Mouse (Mus musculus): Measurements from ENCODE around the gene Met. TPM values are rescaled to one million over a fixed set of nuclear protein-coding genes. Genes with fewer than 3 reads are reported as not detected.

Met gene
- total RNA-seq, 2 experiments from 2014 or later, result 12.1 to 17.8 TPM

- intact Hi-C loops (cut with DNase I), result no loop called here
- DNase-seq (ENCODE audit: low spot score in 2 of 2), result peak in 1 of 2 experiments; percentile 55
Observed at GRCm38 (mm10) chr6:17542383-17542782, 78.8 kb downstream of the Met start.

DNA sequence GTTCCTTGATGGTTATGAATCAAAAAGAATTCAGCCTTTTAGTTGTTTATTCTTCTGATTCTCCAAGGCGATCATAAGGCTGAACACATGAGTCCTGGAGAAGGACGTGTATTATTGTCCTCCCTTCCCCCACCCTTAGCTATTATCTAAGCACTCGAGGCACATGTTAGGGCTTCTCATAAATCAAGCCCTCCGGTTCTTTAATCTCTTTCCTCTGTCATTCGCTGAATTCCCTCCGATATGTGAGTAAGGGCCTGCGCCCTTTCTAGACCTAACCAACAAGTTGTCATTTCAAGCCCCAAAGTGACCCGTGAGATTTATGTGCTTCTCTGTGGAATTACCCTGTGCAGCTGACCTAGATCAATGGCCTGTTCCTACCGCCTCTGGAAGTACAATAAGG, 81.9 kb downstream of the Met start:
- intact Hi-C loops (cut with DNase I), result no loop called here
- no peak for DNase-seq (ENCODE audit: low spot score in 2 of 2)

- DNase-seq (ENCODE audit: low spot score in 2 of 2), result no peak
- intact Hi-C loops (cut with DNase I), result no loop called here
Observed at GRCm38 (mm10) chr6:17546341-17546740, 82.7 kb downstream of the Met start.

- intact Hi-C loops (cut with DNase I), result no loop called here
- DNase-seq (ENCODE audit: low spot score in 2 of 2), result no peak
Observed at GRCm38 (mm10) chr6:17546825-17547224, 83.2 kb downstream of the Met start.

DNA sequence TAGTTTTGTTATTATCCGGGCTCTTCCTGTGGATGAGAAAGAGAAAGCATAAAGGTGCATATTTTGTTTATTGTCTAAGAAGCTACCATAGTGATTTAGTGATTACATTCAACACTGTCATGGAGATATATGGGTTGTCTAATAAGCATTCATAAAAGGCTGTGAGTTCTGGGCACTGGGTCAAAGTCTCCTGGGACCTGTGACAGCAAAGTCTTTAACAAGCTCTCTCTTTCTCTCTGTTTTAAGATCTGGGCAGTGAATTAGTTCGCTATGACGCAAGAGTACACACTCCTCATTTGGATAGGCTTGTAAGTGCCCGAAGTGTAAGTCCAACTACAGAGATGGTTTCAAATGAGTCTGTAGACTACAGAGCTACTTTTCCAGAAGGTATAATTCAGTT, 85.2 kb downstream of the Met start:
- intact Hi-C loops (cut with DNase I), result no loop called here
- no peak for DNase-seq (ENCODE audit: low spot score in 2 of 2)

GRCm38 (mm10) chr6:17549645-17550044, 86.0 kb downstream of the Met start:
- intact Hi-C loops (cut with DNase I), result no loop called here
- DNase-seq (ENCODE audit: low spot score in 2 of 2), result peak in 1 of 2 experiments; percentile 14

DNA sequence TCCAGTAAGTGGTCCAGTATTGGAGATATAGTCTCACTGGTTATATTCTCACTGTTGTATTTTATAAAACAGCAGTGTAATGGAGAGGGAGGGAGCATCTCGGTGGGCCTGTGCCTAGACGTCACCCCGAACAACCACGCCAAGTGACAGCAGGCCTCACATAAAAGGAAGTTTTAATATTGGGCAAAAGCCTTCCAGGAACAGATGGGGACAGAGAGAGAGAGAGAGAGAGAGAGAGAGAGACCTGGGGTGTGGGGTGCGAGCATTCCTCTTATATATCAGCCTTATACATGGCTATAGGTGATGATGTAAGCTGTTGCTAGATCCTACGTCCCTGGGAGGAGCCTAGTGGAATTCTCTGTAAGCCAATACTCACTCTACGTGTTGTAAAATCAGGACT, 90.7 kb downstream of the Met start:
- no peak for DNase-seq (ENCODE audit: low spot score in 2 of 2)
- intact Hi-C loops (cut with DNase I), result no loop called here

DNA sequence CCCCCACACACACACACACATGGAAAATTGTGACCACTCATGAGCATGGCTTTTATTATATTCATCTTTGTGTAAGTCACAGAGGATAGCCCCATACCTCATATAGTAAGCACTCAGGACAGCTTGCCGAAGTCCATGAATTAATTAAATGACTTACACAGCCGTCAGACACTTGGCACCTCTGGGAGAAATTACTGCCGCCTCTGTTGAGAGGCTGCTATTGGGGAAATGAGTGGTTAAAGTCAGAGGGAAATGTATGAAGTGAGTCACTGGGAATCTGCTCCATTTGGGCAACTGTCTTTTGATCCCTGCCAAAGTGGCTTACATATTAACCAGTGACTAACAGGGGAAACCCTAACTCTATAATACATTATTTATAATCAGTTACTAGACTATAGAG, 91.2 kb downstream of the Met start:
- intact Hi-C loops (cut with DNase I), result no loop called here
- no peak for DNase-seq (ENCODE audit: low spot score in 2 of 2)

GRCm38 (mm10) chr6:17555719-17556118, 92.1 kb downstream of the Met start:
- no peak for DNase-seq (ENCODE audit: low spot score in 2 of 2)
- intact Hi-C loops (cut with DNase I), result no loop called here

DNA sequence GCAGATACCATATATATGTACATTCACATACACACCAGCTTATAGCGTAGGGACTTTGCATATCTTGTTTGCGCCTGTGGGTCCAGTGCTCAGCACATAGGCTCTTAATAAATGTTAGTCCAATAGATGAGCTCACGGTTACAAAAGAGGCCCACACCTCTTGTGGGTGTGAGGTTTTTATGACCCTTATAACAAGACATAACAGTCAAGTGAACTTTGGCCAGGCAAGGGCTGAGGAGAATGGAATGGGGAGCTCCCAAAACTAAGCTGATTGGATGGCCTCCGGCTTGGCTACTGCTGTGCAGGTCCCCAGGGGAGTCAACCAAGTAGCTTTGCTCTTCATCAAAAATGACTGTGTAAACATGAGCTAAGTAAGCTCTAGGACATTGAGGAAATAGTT, 96.1 kb downstream of the Met start:
- no peak for DNase-seq (ENCODE audit: low spot score in 2 of 2)
- intact Hi-C loops (cut with DNase I), result no loop called here

DNA sequence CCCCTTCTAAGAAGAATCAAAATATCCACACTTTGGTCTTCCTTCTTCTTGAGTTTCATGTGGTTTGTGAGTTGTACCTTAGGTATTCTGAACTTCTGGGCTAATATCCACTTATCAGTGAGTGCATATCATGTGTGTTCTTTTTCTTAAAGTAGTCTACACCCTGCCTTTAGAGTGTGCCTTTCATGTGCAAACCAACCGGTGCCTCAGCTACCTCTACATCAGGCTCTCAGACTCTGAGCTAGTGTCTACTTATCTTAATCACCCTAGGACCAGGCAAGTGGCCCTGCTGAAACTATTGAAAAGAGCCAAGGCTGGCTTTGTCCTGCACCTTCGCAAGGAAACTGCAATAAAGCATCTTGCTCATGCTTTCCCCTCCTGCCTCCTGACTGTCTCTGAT, 97.7 kb downstream of the Met start:
- intact Hi-C loops (cut with DNase I), result no loop called here
- no peak for DNase-seq (ENCODE audit: low spot score in 2 of 2)

GRCm38 (mm10) chr6:17561886-17562285, 98.3 kb downstream of the Met start:
- DNase-seq (ENCODE audit: low spot score in 2 of 2), result no peak
- intact Hi-C loops (cut with DNase I), result no loop called here

- DNase-seq (ENCODE audit: low spot score in 2 of 2), result no peak
- intact Hi-C loops (cut with DNase I), result no loop called here
Observed at GRCm38 (mm10) chr6:17562472-17563088, 99.0 kb downstream of the Met start.

- DNase-seq (ENCODE audit: low spot score in 2 of 2), result no peak
- intact Hi-C loops (cut with DNase I), result no loop called here
Observed at GRCm38 (mm10) chr6:17568702-17569352, 105.2 kb downstream of the Met start.

DNA sequence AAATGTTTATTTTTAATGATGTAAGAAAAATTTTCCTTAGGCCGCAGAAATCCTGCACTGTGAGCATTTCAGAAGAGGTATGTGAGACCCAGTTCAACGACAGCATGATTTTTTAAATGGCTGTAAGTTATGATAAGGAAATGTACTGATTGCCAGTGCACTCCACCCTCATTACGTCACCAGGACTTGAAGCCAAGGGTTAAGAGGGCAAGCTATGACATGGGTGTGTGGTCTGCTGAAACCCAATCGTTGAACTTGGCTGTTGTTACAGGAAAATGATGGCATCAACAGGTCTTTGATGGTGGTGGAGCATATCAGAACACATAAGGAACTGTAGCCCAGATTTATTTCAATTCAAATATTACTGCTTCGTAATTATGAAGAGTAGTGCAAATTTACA, 109.6 kb downstream of the Met start:
- no peak for DNase-seq (ENCODE audit: low spot score in 2 of 2)
- intact Hi-C loops (cut with DNase I), result no loop called here

DNA sequence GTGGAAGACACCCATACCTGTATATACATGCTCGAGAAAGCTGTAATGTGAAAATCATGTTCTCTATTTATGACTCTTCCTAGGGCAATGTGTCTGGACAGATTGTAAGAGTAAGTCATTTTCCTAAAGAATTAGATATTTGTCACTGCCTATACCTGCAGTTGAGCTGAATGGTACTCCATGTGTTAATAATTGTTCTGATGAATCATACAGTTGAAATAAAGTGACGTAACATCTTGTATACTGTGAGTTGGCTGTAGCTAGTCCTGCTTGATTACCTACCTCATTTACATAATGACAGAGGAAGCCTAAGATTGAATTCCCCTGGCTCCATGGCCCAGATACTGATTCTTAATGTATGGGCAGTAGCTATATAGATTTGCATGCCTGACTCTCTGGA, 110.1 kb downstream of the Met start:
- DNase-seq (ENCODE audit: low spot score in 2 of 2), result no peak
- intact Hi-C loops (cut with DNase I), result no loop called here

GRCm38 (mm10) chr6:17578092-17578760, 114.6 kb downstream of the Met start:
- intact Hi-C loops (cut with DNase I), result no loop called here
- DNase-seq (ENCODE audit: low spot score in 2 of 2), result no peak

DNA sequence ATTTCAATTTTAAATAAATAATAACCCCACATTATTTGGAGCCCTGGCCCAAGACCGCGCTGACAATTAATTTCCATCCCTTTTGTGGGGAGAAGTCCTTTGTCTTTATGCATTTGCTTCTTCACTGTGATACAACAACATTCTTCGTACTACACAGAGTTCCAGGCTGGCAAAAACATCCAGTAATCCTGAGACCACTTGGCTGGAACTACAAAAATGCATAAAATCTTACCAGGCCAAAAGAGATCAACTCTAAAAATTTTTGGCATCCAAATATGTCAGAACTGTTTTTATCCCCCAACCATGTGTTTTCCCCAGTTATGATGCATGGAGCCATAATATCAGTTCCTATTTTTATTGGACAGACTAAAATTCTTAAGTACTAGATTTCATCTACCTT, 116.7 kb downstream of the Met start:
- no peak for DNase-seq (ENCODE audit: low spot score in 2 of 2)
- intact Hi-C loops (cut with DNase I), result no loop called here

- intact Hi-C loops (cut with DNase I), result no loop called here
- peak; percentile 48 to 81 for DNase-seq (ENCODE audit: low spot score in 2 of 2)
Observed at GRCm38 (mm10) chr6:17583982-17584381, 120.4 kb downstream of the Met start.

GRCm38 (mm10) chr6:17589049-17589952, 125.7 kb downstream of the Met start:
- DNase-seq (ENCODE audit: low spot score in 2 of 2), result peak; percentile 76 to 87
- intact Hi-C loops (cut with DNase I), result loop anchor here (1.0 to 5.0 kb wide), 4 partner anchors 127 to 562 kb away; partner anchors contain the start of gene Met

Measured in left cerebral cortex, postnatal 25 days (tissue).